Mouse (Mus musculus) heart, embryonic 12.5 days (tissue): ENCODE data around the gene Cel. TPM values are rescaled to one million over a fixed set of nuclear protein-coding genes. Genes with fewer than 3 reads are reported as not detected.

ENCODE experiments used
- ATAC-seq: fragments of 200-750 bp; cut with Nextera tagmentation; 2 replicates; pipeline ENCODE4 v1.8.0; 2017; ENCODE audit warnings: moderate TSS enrichment, moderate library complexity; ENCODE audit not compliant: insufficient number of reproducible peaks, low FRiP score
- H3K27ac ChIP-seq: fragments of 300-500 bp; sonication (generic); 2 replicates; pipeline ENCODE4 v1.5.1; 2016; ENCODE audit warnings: mild to moderate bottlenecking, moderate library complexity; ENCODE audit not compliant: poor library complexity, severe bottlenecking
- H3K27me3 ChIP-seq: fragments of 300-500 bp; sonication (generic); replicated peaks from 2 replicates; pipeline ENCODE4 v1.6.1; 2016; ENCODE audit warnings: mild to moderate bottlenecking, moderate library complexity
- H3K36me3 ChIP-seq: fragments of 300-500 bp; sonication (generic); 2 replicates; pipeline ENCODE4 v1.6.1; 2016; ENCODE audit warnings: mild to moderate bottlenecking, moderate library complexity
- H3K4me1 ChIP-seq: fragments of 300-500 bp; sonication (generic); replicated peaks from 2 replicates; pipeline ENCODE4 v1.6.1; 2016; ENCODE audit warnings: mild to moderate bottlenecking
- H3K4me2 ChIP-seq: fragments of 300-500 bp; sonication (generic); 2 replicates; pipeline ENCODE4 v1.6.1; 2016; ENCODE audit warnings: mild to moderate bottlenecking, moderate library complexity
- H3K4me3 ChIP-seq: fragments of 300-500 bp; sonication (generic); 2 replicates; pipeline ENCODE4 v1.5.1; 2016; ENCODE audit warnings: mild to moderate bottlenecking
- H3K9ac ChIP-seq: fragments of 300-500 bp; sonication (generic); 2 replicates; pipeline ENCODE4 v1.6.1; 2016; ENCODE audit warnings: mild to moderate bottlenecking, moderate library complexity
- H3K9me3 ChIP-seq: fragments of 300-500 bp; sonication (generic); replicated peaks from 2 replicates; pipeline ENCODE4 v1.6.1; 2016; ENCODE audit warnings: mild to moderate bottlenecking, moderate library complexity
- WGBS: fragments of 180-500 bp; shearing (Covaris S2); methylation state at CpG from one replicate; pipeline ENCODE4 v1.1.7; 2016; 5-methylcytosine and 5-hydroxymethylcytosine counted together
- polyA plus RNA-seq: library from polyadenylated mRNA; unstranded; fragments of >200 nt; fragmentation: Nextera tagmentation; extraction: Ambion mirVana; gene quantifications from 2 replicates; pipeline ENCODE4 v1.2.1, GENCODE M21; 2016

The Cel gene
- polyA plus RNA-seq, 1 experiment from 2014 or later = not detected

DNA sequence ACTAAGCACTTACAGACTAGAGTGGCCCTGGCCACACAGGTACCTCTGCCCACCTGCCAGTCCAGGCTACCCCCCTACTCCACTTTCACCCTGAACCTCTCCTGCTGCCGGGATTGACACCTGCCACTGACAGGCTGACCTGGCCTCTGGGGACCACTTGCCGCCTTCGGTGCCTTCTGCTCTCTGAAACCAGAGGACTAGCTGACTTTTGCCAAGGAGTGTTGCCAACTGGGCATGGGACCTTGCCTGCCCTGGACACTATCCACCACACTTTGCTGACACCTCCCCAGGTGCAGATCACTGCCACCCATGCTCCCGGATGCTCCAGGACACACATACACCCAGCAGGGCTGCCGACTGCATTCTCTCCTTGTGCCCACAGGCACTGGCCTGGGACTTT is 10.9 kb downstream of the Cel start:
- Histone ChIP-seq H3K36me3 (peaks cover 59% of the 10 kb centered on the region), H3K4me2 (no peak overlapping the region), H3K4me3 (no peak overlapping the region), H3K27me3 (no peaks in the 10 kb centered on the region), H3K4me1 (no peaks in the 10 kb centered on the region), H3K27ac (no peak overlapping the region), H3K9ac (no peak overlapping the region), H3K9me3 (no peaks in the 10 kb centered on the region)
- WGBS = 85% methylated on average over 5 of the region's 5 CpGs
- ATAC-seq = no peak

GRCm38 (mm10) chr2:28549157-28549556 is 14.0 kb downstream of the Cel start:
- WGBS = 88% methylated on average over 13 of the region's 13 CpGs
- Histone ChIP-seq H3K9me3 (no peaks in the 10 kb centered on the region), H3K4me3 (no peak overlapping the region), H3K27me3 (no peaks in the 10 kb centered on the region), H3K4me1 (no peaks in the 10 kb centered on the region), H3K9ac (no peak overlapping the region), H3K36me3 (peaks cover 82% of the 10 kb centered on the region), H3K27ac (no peak overlapping the region), H3K4me2 (no peak overlapping the region)
- no peak for ATAC-seq

DNA sequence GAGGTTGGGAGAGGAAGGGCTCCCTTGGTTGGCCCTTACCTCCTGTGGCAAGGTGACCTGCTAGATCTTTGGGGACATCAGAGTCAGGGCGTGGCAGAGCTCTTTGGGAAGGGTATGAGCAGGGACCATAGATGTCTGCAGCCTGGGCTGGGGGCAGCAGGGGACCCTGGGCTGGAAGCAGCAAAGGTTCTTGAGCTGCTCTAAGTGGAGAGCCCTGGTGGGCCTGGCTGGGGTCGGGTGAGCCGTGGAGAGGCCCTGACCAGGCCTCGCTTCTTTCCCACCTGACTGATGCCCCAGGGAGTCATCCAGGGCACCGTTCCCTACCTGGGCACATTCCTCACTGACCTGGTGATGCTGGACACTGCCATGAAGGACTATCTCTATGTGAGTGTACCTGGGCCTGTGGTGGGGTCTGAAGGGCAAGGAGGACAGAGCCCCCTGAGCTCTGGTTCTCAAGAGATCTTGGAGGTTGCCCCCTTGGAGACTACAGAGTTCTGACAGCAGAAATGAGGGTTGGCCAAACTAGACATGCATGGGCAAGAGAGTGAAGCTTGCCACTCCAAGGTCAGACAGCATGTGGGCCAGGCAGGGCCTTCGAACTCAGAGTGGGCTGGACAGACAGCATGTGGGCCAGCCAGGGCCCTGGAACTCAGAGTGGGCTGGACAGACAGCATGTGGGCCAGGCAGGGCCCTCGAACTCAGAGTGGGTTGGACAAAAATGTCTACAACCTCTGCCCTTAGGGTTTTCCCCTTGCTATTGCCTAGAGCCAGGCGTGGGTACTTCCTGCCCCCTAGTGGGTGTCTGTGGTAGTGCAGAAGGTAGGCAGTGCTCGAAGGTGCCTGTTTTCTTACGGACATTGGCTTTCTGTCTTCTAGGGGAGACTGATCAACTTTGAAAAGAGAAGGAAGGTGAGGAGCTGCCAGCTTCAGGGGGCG is 15.7 kb downstream of the Cel start:
- Histone ChIP-seq H3K36me3 (peaks cover 85% of the 10 kb centered on the region), H3K4me3 (no peak overlapping the region), H3K4me1 (no peaks in the 10 kb centered on the region), H3K4me2 (no peak overlapping the region), H3K9me3 (no peaks in the 10 kb centered on the region), H3K9ac (no peak overlapping the region), H3K27me3 (no peaks in the 10 kb centered on the region), H3K27ac (no peak overlapping the region)
- ATAC-seq = no peak; the same call in 1 of the 2 replicates
- 49% methylated on average over 11 of the region's 11 CpGs for WGBS

- Histone ChIP-seq H3K27me3 (no peaks in the 10 kb centered on the region), H3K9me3 (no peaks in the 10 kb centered on the region), H3K36me3 (peaks cover 84% of the 10 kb centered on the region), H3K4me2 (no peak overlapping the region), H3K4me3 (no peak overlapping the region), H3K4me1 (no peaks in the 10 kb centered on the region), H3K9ac (no peak overlapping the region), H3K27ac (no peak overlapping the region)
- 63% methylated on average over 6 of the region's 6 CpGs for WGBS
- no peak for ATAC-seq
Observed at GRCm38 (mm10) chr2:28546560-28546959, 16.6 kb downstream of the Cel start.

- peaks cover 78% of the 10 kb centered on the region for H3K36me3 ChIP-seq
- no peak overlapping the region for H3K27ac ChIP-seq
- H3K9me3 ChIP-seq = no peaks in the 10 kb centered on the region
- no peak overlapping the region for H3K4me2 ChIP-seq
- H3K27me3 ChIP-seq = no peaks in the 10 kb centered on the region
- H3K4me3 ChIP-seq = no peak overlapping the region
- no peak for ATAC-seq
- no peak overlapping the region for H3K9ac ChIP-seq
- H3K4me1 ChIP-seq = no peaks in the 10 kb centered on the region
Observed at GRCm38 (mm10) chr2:28545976-28546375, 17.2 kb downstream of the Cel start.

DNA sequence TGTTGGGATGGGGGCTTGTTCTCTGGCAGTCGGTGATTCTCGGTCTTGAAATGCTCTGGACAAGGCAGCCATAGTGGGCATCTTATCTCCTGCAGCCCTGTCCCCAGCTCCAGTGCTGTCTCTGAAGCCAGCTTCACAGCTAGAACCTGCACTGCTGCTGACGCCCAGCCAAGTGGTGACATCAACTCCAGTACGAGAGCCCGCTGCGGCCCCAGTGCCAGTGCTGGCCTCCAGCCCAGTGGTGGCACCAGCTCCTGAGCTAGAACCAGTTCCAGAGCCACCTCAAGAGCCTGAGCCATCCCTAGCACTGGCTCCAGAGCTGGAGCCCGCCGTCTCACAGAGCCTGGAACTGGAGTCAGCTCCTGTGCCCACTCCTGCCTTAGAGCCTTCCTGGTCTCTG is 19.3 kb downstream of the Cel start:
- Histone ChIP-seq H3K36me3 (peaks cover 60% of the 10 kb centered on the region), H3K4me2 (no peak overlapping the region), H3K4me3 (no peak overlapping the region), H3K4me1 (peaks cover 14% of the 10 kb centered on the region), H3K27me3 (no peaks in the 10 kb centered on the region), H3K9me3 (no peaks in the 10 kb centered on the region), H3K27ac (no peak overlapping the region), H3K9ac (no peak overlapping the region)
- WGBS = 81% methylated on average over 8 of the region's 8 CpGs
- ATAC-seq = no peak

- H3K36me3 ChIP-seq = peaks cover 44% of the 10 kb centered on the region
- H3K9ac ChIP-seq = no peak overlapping the region
- H3K27me3 ChIP-seq = no peaks in the 10 kb centered on the region
- no peaks in the 10 kb centered on the region for H3K9me3 ChIP-seq
- ATAC-seq = no peak
- H3K27ac ChIP-seq = no peak overlapping the region
- H3K4me1 ChIP-seq = peaks cover 38% of the 10 kb centered on the region
- H3K4me3 ChIP-seq = no peak overlapping the region
- H3K4me2 ChIP-seq = no peak overlapping the region
- WGBS = 78% methylated on average over 8 of the region's 8 CpGs
Observed at GRCm38 (mm10) chr2:28540587-28541227, 22.5 kb downstream of the Cel start.

- Histone ChIP-seq H3K9me3 (no peaks in the 10 kb centered on the region), H3K4me1 (peaks cover 45% of the 10 kb centered on the region), H3K9ac (peak overlapping the region; percentile 24; the same call in 1 of the 2 replicates), H3K27ac (no peak overlapping the region), H3K27me3 (no peaks in the 10 kb centered on the region), H3K4me2 (no peak overlapping the region), H3K36me3 (peaks cover 36% of the 10 kb centered on the region), H3K4me3 (no peak overlapping the region)
- ATAC-seq = no peak
- WGBS = 67% methylated on average over 2 of the region's 2 CpGs
Observed at GRCm38 (mm10) chr2:28539949-28540348, 23.3 kb downstream of the Cel start.

DNA sequence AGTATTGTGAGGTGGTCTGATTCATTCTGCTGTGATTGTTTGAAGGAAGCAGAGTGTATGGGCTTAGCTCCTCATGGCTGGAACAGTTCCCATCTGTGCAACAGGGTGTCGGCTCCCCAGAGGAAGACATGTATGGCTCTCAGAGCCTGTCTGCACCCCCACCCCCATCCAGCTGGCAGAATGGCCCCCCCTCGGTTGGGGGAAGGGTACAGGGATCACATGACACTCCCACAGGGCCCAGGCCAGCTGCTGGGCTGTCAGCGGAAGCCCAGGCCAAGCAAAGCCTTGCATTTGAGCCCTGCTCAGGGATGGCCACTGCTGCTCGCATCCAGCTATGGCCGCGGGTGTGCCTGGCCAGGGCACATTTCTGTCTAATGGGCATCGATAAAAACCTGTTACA is 24.0 kb downstream of the Cel start:
- Histone ChIP-seq H3K9me3 (no peaks in the 10 kb centered on the region), H3K4me1 (peaks cover 53% of the 10 kb centered on the region), H3K27me3 (no peaks in the 10 kb centered on the region), H3K36me3 (peaks cover 28% of the 10 kb centered on the region), H3K4me3 (no peak overlapping the region), H3K9ac (peak overlapping the region; percentile 24), H3K27ac (peak overlapping the region; percentile 20; the same call in 1 of the 2 replicates), H3K4me2 (no peak overlapping the region)
- WGBS = 45% methylated on average over 7 of the region's 7 CpGs
- no peak for ATAC-seq

GRCm38 (mm10) chr2:28538817-28539128 is 24.4 kb downstream of the Cel start:
- Histone ChIP-seq H3K4me1 (peaks cover 57% of the 10 kb centered on the region), H3K27ac (peak overlapping the region; percentile 20; the same call in 1 of the 2 replicates), H3K9me3 (no peaks in the 10 kb centered on the region), H3K27me3 (no peaks in the 10 kb centered on the region), H3K9ac (peak overlapping the region; percentile 24; the same call in 1 of the 2 replicates), H3K36me3 (peaks cover 24% of the 10 kb centered on the region), H3K4me3 (no peak overlapping the region), H3K4me2 (no peak overlapping the region)
- no peak for ATAC-seq
- 50% methylated on average over 1 of the region's 1 CpGs for WGBS

- Histone ChIP-seq H3K4me2 (no peak overlapping the region), H3K27ac (no peak overlapping the region), H3K36me3 (peaks cover 18% of the 10 kb centered on the region), H3K9ac (peak overlapping the region; percentile 24; the same call in 1 of the 2 replicates), H3K4me1 (peaks cover 61% of the 10 kb centered on the region), H3K27me3 (no peaks in the 10 kb centered on the region), H3K4me3 (no peak overlapping the region), H3K9me3 (no peaks in the 10 kb centered on the region)
- 76% methylated on average over 8 of the region's 8 CpGs for WGBS
- ATAC-seq = no peak
Observed at GRCm38 (mm10) chr2:28537995-28538816, 25.0 kb downstream of the Cel start.
